Mouse (Mus musculus) spleen, adult 2 months (tissue): ENCODE results near the gene Mpig6b.

ENCODE experiments used
- CTCF ChIP-seq: fragments of 200-500 bp; IDR thresholded peaks from 2 replicates; pipeline ENCODE4 v1.5.1; 2011; ENCODE audit warnings: mild to moderate bottlenecking, inconsistent platforms; ENCODE audit not compliant: insufficient read depth, insufficient read length, insufficient replicate concordance; ENCODE audit errors: extremely low read depth
- POLR2A ChIP-seq: fragments of 200-500 bp; IDR thresholded peaks from 2 replicates; pipeline ENCODE4 v1.6.1; 2011; ENCODE audit warnings: low read depth, low read length, inconsistent platforms

DNA sequence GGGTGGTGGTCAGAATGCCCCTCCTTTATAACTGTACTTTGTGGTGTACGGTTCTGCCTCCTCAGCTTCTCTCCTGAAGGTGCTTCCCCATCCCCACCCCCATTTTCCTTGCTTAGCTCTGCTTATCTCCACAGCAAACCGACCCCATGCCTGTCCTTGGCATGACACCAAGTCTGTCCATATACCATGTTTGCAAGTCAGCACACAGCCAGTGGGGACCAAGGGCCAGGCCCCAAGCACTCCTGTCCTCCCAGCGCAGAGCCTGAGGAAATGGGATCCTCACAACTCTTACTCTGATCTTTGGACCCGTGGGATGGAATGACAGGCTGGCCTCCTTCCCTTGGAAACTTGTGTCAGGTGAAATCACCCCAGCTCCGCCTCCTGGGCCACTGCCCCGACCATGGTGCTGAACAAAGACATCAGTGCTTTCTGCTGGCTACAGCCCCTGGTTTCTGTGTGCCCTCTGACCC, 37.3 kb upstream of the Mpig6b start:
- TF ChIP-seq CTCF, result no peak
- TF ChIP-seq POLR2A, result no peak
